Mouse (Mus musculus) neural tube, embryonic 15.5 days (tissue): ENCODE data around the gene Psme2. TPM values are rescaled to one million over a fixed set of nuclear protein-coding genes. Genes with fewer than 3 reads are reported as not detected.

Experiments
- ATAC-seq: fragments of 200-750 bp; cut with Nextera tagmentation; 2 replicates; pipeline ENCODE4 v1.8.0; 2017; ENCODE audit warnings: mild to moderate bottlenecking, moderate TSS enrichment, moderate library complexity; ENCODE audit not compliant: low FRiP score
- H3K27ac ChIP-seq: fragments of 300-500 bp; sonication (generic); replicated peaks from 2 replicates; pipeline ENCODE4 v1.5.1; 2015; ENCODE audit warnings: mild to moderate bottlenecking, inconsistent platforms
- H3K27me3 ChIP-seq: fragments of 300-500 bp; sonication (generic); replicated peaks from 2 replicates; pipeline ENCODE4 v1.6.1; 2015; ENCODE audit warnings: inconsistent platforms
- H3K36me3 ChIP-seq: fragments of 300-500 bp; sonication (generic); 2 replicates; pipeline ENCODE4 v1.6.1; 2015; ENCODE audit warnings: inconsistent platforms
- H3K4me1 ChIP-seq: fragments of 300-500 bp; sonication (generic); 2 replicates; pipeline ENCODE4 v1.6.1; 2015; ENCODE audit warnings: inconsistent platforms
- H3K4me2 ChIP-seq: fragments of 300-500 bp; sonication (generic); 2 replicates; pipeline ENCODE4 v1.6.1; 2015; ENCODE audit warnings: inconsistent platforms, mild to moderate bottlenecking, moderate library complexity
- H3K4me3 ChIP-seq: fragments of 300-500 bp; sonication (generic); replicated peaks from 2 replicates; pipeline ENCODE4 v1.5.1; 2015; ENCODE audit warnings: mild to moderate bottlenecking, inconsistent platforms
- H3K9ac ChIP-seq: fragments of 300-500 bp; sonication (generic); replicated peaks from 2 replicates; pipeline ENCODE4 v1.6.1; 2015; ENCODE audit warnings: mild to moderate bottlenecking, inconsistent platforms
- H3K9me3 ChIP-seq: fragments of 300-500 bp; sonication (generic); replicated peaks from 2 replicates; pipeline ENCODE4 v1.6.1; 2016; ENCODE audit warnings: inconsistent platforms
- WGBS: fragments of 180-500 bp; shearing (Covaris S2); methylation state at CpG from one replicate; pipeline ENCODE4 v1.1.7; 2015; ENCODE audit warnings: mixed read lengths; 5-methylcytosine and 5-hydroxymethylcytosine counted together
- polyA plus RNA-seq: library from polyadenylated mRNA; unstranded; fragments of >200 nt; fragmentation: Nextera tagmentation; extraction: Ambion mirVana; gene quantifications from 2 replicates; pipeline ENCODE4 v1.2.1, GENCODE M21; 2015

Gene Psme2
- polyA plus RNA-seq, 1 experiment from 2014 or later, result 186 TPM

GRCm38 (mm10) chr14:55542268-55542667 is 48.6 kb downstream of the Psme2 start:
- ATAC-seq, result no peak
- no peak overlapping the region for H3K4me3 ChIP-seq
- H3K4me1 ChIP-seq, result peaks cover 32% of the 10 kb centered on the region
- WGBS, result 98% methylated on average over 12 of the region's 12 CpGs
- no peak overlapping the region for H3K9ac ChIP-seq
- H3K9me3 ChIP-seq, result no peaks in the 10 kb centered on the region
- peaks cover 25% of the 10 kb centered on the region for H3K36me3 ChIP-seq
- H3K27me3 ChIP-seq, result 0 out of 2 replicates have a peak, but pooled peaks cover under 1% of the 10 kb centered on the region
- H3K27ac ChIP-seq, result no peak overlapping the region
- H3K4me2 ChIP-seq, result no peak overlapping the region

DNA sequence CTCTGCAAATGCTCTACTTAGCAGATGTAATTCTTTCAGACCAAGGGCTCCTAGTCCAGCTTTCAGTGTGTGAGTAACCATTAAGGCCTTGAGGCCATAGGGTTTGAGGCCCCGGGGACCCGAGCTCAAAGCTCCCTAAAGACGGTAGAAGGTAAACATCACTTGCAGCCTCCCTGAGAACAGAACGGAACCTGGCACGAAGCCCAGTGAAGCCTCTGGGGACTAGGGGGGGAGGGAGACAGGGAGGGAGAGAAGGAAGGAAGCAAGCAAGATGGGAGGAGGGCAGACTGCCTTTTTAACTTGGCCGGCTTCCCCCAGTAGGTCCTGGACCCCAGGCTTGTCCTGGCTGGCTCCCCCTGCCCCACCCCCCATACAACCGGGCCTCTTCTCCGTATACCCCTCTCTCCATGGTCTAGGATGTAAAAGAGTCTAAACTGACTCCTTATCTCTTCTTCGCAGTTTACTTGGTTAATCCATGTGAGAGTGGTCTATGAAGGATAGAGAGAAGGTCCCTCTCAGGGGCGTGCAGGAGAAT is 50.1 kb downstream of the Psme2 start:
- Histone ChIP-seq H3K4me2 (peak overlapping the region; percentile 80), H3K9ac (peak overlapping the region; percentile 76), H3K9me3 (no peaks in the 10 kb centered on the region), H3K4me1 (peaks cover 32% of the 10 kb centered on the region), H3K27ac (peak overlapping the region; percentile 93), H3K27me3 (0 out of 2 replicates have a peak, but pooled peaks cover 2% of the 10 kb centered on the region), H3K36me3 (peaks cover 22% of the 10 kb centered on the region), H3K4me3 (peak overlapping the region; percentile 59)
- ATAC-seq, result peak; percentile 62
- 7% methylated on average over 10 of the region's 10 CpGs for WGBS

GRCm38 (mm10) chr14:55540067-55540786 is 50.7 kb downstream of the Psme2 start, which contains the start of gene Pck2:
TSS of gene Pck2 (plus strand) at chr14:55540266.
- WGBS, result under 1% methylated on average over 32 of the region's 32 CpGs
- ATAC-seq, result peak; percentile 86
- H3K27ac ChIP-seq, result peak within 1 kb of the TSS; percentile 93

More at GRCm38 (mm10) chr14:55540067-55540786, 50.7 kb downstream of the Psme2 start, which contains the start of gene Pck2:
- peak within 1 kb of the TSS; percentile 80 for H3K4me2 ChIP-seq
- H3K36me3 ChIP-seq, result peaks cover 20% of the 10 kb centered on the region
- H3K27me3 ChIP-seq, result 0 out of 2 replicates have a peak, but pooled peaks cover 2% of the 10 kb centered on the region
- H3K9me3 ChIP-seq, result no peaks in the 10 kb centered on the region
- peak within 1 kb of the TSS; percentile 76 for H3K9ac ChIP-seq
- peaks cover 32% of the 10 kb centered on the region for H3K4me1 ChIP-seq
- peak within 1 kb of the TSS; percentile 59 for H3K4me3 ChIP-seq

Other genes starting within 250 kb of the Psme2 start
- 21.5 and 32.8 TPM in 2 replicates for gene Dhrs4, start 112.4 kb downstream of the Psme2 start, polyA plus RNA-seq
- gene Carmil3, start 100.5 kb downstream of the Psme2 start, polyA plus RNA-seq, result 21.6 and 25.1 TPM in 2 replicates
- gene Cpne6, start 80.7 kb downstream of the Psme2 start, polyA plus RNA-seq, result 17.8 and 20.0 TPM in 2 replicates
- gene Nrl, start 66.1 kb downstream of the Psme2 start, polyA plus RNA-seq, result 0.13 and 0.26 TPM in 2 replicates
- 30.5 and 30.9 TPM in 2 replicates for gene Pck2, start 50.8 kb downstream of the Psme2 start, polyA plus RNA-seq
- gene Dcaf11, start 31.1 kb downstream of the Psme2 start, polyA plus RNA-seq, result 98.9 and 102 TPM in 2 replicates
- 0.46 and 0.75 TPM in 2 replicates for gene A730061H03Rik, start 30.7 kb downstream of the Psme2 start, polyA plus RNA-seq
- 1.6 and 2.0 TPM in 2 replicates for gene Fitm1, start 15.5 kb downstream of the Psme2 start, polyA plus RNA-seq
- 214 and 228 TPM in 2 replicates for gene Psme1, start 13.0 kb downstream of the Psme2 start, polyA plus RNA-seq
- 49.3 and 56.2 TPM in 2 replicates for gene Emc9, start 5.8 kb downstream of the Psme2 start, polyA plus RNA-seq
- gene Rnf31, start 595 bp upstream of the Psme2 start, polyA plus RNA-seq, result 20.4 and 22.0 TPM in 2 replicates
- gene Irf9, start 12.5 kb upstream of the Psme2 start, polyA plus RNA-seq, result 10.4 and 13.2 TPM in 2 replicates
- gene Rec8, start 26.9 kb upstream of the Psme2 start, polyA plus RNA-seq, result 15.1 and 16.6 TPM in 2 replicates
- gene Ipo4, start 44.8 kb upstream of the Psme2 start, polyA plus RNA-seq, result 110 and 121 TPM in 2 replicates
- gene Gm49378, start 46.8 kb upstream of the Psme2 start, polyA plus RNA-seq, result 0.77 and 1.7 TPM in 2 replicates
- 62.6 and 72.5 TPM in 2 replicates for gene Tm9sf1, start 52.7 kb upstream of the Psme2 start, polyA plus RNA-seq
- gene Tssk4, start 59.1 kb upstream of the Psme2 start, polyA plus RNA-seq, result 0.31 and 0.32 TPM in 2 replicates
- 76.0 and 79.8 TPM in 2 replicates for gene Mdp1, start 69.4 kb upstream of the Psme2 start, polyA plus RNA-seq
- gene Gmpr2, start 80.8 kb upstream of the Psme2 start, polyA plus RNA-seq, result 50.2 and 50.8 TPM in 2 replicates
- gene Nedd8, start 81.0 kb upstream of the Psme2 start, polyA plus RNA-seq, result 590 and 594 TPM in 2 replicates
- gene Tinf2, start 90.7 kb upstream of the Psme2 start, polyA plus RNA-seq, result 24.9 and 28.3 TPM in 2 replicates
- 0.31 and 0.96 TPM in 2 replicates for gene Tgm1, start 122.8 kb upstream of the Psme2 start, polyA plus RNA-seq
- gene Rabggta, start 131.2 kb upstream of the Psme2 start, polyA plus RNA-seq, result 56.7 and 65.1 TPM in 2 replicates
- gene Dhrs1, start 154.6 kb upstream of the Psme2 start, polyA plus RNA-seq, result 79.7 and 84.6 TPM in 2 replicates
- gene Nop9, start 154.6 kb upstream of the Psme2 start, polyA plus RNA-seq, result 25.1 and 31.5 TPM in 2 replicates
- gene Cideb, start 167.3 kb upstream of the Psme2 start, polyA plus RNA-seq, result 0.35 and 0.93 TPM in 2 replicates
- gene Ltb4r2, start 170.3 kb upstream of the Psme2 start, polyA plus RNA-seq, result 0.42 and 0.88 TPM in 2 replicates
- gene Ltb4r1, start 174.8 kb upstream of the Psme2 start, polyA plus RNA-seq, result 0.42 and 0.80 TPM in 2 replicates
- gene Adcy4, start 193.0 kb upstream of the Psme2 start, polyA plus RNA-seq, result 4.1 and 5.2 TPM in 2 replicates
- 2.8 and 14.2 TPM in 2 replicates for gene Ripk3, start 197.8 kb upstream of the Psme2 start, polyA plus RNA-seq
- 9.8 and 11.5 TPM in 2 replicates for gene Nfatc4, start 232.0 kb upstream of the Psme2 start, polyA plus RNA-seq